Mouse (Mus musculus) C2C12 (cell line): ENCODE measurements around the gene Casp3.
A peak's percentile ranks its signal among the peaks of the same experiment; 100 is the strongest.

ENCODE experiments used
- CTCF ChIP-seq: IDR thresholded peaks from one replicate; pipeline ENCODE4 v1.5.1; 2011; ENCODE audit not compliant: control insufficient read depth, insufficient read depth, insufficient read length
- FOSL1 ChIP-seq: IDR thresholded peaks from one replicate; pipeline ENCODE4 v1.8.0; 2011; ENCODE audit warnings: mild to moderate bottlenecking, low read length; ENCODE audit not compliant: poor library complexity, insufficient read depth, severe bottlenecking
- MAX ChIP-seq: IDR thresholded peaks from one replicate; pipeline ENCODE4 v1.6.1; 2011; ENCODE audit warnings: mild to moderate bottlenecking, control low read depth
- USF1 ChIP-seq: IDR thresholded peaks from one replicate; pipeline ENCODE4 v1.6.1; 2011; ENCODE audit warnings: low read depth, mild to moderate bottlenecking, control low read depth, moderate library complexity

DNA sequence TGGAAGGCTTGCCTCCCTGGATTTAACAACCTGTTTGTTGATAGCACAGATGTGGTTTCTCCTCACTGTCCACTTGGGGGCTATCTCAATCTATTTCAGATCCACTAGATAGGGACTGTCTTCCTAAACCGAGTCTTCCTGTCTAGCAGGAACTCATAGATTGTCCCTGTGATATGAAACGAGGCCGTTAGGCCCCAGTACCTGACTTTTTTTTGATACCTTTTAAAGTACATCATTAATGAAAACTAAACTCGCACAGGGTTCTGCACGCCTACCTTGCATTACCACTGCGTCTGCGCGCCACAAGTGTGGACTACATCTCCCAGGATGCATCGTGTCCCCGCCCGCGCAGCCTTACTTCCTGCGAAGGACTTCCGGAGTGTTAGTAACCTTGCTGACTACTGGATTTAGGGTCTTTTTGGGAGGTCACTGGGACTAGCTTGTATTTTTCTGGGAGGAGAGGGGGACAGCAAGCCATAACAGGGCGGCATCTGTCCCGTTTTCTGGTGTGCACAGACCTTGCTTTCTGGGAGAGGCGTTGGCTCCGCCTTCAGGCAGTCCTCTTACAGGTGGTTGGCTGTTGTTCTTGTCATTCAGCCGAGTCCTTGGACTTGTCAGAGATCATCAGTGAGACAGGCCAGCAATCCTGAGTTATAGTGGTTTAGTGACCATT, 69.7 kb downstream of the Casp3 start:
- TF ChIP-seq CTCF (peak; percentile 33), USF1 (no peak), MAX (no peak), FOSL1 (no peak)
